Mouse (Mus musculus) right cerebral cortex, adult 18-20 months (tissue): ENCODE measurements around the gene Tanc1.
A peak's percentile ranks its signal among the peaks of the same experiment; 100 is the strongest.

Experiments
- DNase-seq: peaks from one replicate; pipeline ENCODE4 v3.0.0; 2022; ENCODE audit warnings: mixed read lengths

The Tanc1 gene

DNA sequence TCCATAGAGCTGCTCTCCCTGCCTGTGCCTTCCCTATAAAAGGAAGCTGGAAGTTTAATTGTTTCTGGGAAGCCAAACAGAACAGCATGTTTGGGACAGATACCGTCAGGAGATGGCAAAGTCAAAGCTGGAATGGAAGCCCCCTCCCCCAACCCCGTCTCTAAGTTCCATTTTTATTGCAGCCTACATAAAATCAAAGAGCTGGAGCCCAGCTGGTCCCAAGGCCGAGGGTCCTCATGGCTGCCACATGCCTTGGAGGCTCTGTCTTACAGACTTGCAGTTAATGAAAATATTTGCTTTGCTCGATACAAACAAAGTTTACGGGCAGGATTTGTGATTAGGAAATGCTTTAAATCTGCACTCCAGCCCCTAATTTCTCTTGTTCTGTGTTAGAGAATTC, 109.9 kb downstream of the Tanc1 start:
- no peak for DNase-seq

DNA sequence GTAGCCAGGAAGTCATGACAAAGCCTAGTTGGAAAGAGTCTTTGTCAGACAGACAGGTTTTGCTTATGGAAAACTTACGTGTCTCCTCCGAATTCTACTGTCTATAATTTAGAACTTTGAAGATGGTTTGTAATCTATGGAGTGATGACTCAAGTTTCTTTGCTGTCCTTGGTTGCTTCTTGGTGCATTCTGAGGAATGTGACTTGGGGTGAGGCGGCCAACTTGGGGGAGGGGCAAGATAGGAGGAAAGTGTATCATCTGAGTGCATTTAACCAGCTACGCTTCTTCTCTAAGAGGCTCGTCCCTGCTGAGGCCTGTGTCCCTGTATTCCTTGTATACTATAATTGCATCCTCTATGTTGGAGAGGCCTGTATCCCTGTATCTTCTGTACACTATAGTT, 111.5 kb downstream of the Tanc1 start:
- DNase-seq: no peak

DNA sequence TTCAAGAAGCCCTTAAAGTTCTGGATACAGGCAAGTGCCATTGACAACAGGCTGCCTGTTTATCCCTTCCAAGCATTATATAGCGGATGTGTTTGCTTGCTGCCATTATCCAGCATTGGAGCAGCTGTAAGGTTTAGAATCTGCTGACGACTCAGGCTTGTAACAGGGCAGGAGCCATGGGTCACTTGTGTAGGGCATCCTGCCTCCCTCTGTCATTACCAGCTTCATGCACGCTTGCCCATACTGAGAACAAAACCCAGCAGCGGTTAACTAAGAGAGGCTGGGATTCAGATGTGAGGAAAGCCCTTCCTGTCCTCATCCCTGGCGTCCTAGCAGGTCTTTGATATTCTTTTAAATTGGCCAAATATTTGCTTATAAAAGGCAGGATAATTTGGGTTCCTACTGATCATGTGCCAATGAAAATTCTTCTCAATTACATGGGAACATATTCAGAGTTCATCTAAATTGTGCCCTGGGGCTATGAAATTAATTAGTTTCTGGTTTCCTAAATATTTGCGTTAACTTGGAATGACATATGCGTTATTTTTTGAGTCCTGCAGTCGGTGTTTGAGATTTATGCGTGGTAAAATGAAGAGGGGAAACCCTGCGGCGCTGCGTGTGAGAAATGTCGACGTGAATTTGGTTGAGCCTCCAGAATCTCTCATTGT, 113.8 kb downstream of the Tanc1 start:
- DNase-seq: no peak

DNA sequence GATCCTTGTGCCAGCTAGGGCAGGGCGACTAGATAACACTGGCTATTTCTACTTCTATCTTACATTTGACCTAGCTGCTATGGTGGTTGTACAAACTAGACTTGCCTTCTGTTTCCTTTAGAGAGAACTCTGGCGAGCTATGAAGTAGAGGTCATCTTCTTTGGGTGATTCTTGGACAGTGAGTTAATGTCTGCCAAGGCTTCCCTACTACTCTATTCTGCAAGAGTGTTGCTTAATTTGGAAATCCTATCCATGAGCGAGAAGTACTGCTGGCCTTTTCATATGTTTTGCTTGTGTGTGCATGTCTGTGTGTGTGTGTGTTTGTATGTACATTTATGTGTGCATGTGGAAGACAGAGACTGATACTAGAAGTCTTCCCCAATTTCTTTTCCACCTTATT, 120.0 kb downstream of the Tanc1 start:
- no peak for DNase-seq

DNA sequence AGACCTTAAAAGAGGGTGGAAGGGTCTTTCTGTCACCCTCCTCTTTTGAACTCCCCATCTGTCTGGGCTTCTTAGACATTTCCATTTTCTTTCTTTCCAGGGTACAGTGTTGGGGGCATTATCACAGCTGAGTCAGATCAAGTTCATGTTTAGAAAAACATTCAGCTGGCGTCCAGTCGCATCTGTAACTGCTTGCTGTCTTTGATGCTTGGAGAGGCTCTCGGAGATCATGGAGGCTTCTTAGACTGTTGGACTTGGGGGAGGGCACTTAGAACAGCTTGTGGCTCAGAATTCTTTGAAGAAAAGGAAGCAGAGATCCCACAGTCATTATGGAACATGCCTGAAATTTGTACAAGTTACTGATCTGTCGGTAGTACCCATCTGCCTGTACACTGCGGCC, 121.6 kb downstream of the Tanc1 start:
- DNase-seq: no peak

DNA sequence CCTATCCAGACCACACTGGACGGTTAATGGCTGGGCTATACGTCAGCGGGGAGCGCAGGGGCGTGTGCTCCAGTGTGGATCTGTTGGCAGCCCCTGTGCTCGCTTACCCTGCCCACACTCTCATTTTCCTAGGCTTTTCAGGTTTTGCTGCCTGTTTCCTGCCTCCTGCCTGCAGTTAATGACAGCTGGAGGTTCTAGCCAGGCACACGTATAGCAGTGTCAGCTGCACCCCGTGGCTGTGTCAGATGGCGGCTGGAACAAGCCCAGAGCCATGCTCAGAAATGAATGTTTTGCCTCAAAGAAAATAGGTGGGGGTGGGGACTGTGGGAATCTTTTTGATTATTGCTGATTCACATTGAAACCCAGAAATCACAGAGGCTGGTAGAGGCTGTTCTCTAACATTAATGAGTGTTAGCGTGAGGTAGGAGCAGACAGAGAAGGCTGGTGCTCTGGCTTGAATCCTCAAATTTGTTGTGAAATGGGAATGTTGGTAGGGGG, 124.6 kb downstream of the Tanc1 start:
- DNase-seq: peak; percentile 32

DNA sequence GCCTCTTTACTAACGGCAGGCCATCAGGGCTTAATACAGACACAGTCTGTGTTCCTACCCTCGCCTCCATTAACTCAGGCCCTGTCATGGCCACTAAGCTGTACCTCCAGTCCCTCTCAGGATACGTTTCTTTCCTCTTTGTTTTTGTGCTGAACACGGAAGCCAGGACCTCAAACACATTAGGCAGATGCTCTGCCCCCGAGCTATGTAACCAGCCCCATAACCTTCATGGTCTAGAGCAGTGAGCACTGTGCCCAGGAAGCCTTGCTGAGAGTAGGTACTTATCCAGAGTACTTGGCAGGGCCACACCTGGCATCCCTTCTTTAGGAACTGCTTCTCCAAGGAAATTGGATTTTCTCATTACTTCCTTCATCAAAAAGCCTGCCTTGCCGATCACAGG, 125.5 kb downstream of the Tanc1 start:
- DNase-seq: no peak

DNA sequence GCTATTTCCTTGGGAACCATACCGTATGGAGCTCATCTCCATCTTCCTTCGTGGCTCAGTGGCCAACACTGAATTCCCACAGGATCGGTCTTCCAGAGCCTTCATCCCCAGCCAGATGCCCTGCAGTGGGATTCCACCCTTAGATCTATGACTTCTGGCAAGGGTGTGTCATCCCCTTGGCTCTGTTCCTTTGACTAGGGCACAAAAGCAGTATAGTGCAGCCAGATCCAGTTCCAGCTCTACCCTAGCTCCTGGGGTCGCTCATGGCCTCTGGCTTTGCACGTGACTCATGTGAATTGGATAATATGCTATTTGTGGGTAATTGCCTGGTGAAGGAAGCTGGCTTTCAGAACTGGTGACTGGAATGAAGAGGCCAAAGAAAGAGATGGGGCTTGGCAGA, 126.5 kb downstream of the Tanc1 start:
- DNase-seq: no peak

DNA sequence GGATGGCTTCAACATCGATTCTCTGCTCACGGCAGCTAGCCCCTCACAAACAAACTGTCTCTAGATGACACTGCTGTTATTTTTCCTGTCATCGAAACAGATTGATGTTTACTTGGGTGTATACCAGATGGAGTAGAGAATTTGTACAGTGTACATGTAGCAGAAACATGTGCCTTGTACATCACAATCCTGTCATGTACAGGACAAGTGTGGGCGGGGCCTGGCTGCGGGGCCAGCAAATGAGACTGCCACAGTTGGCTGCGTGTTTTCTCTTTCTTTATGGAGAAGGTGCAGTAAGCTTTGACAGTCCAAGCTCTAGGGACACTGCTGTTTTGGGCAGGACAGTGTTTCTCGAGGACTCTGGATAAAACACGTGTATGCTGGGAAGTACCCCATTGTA, 127.2 kb downstream of the Tanc1 start:
- no peak for DNase-seq

DNA sequence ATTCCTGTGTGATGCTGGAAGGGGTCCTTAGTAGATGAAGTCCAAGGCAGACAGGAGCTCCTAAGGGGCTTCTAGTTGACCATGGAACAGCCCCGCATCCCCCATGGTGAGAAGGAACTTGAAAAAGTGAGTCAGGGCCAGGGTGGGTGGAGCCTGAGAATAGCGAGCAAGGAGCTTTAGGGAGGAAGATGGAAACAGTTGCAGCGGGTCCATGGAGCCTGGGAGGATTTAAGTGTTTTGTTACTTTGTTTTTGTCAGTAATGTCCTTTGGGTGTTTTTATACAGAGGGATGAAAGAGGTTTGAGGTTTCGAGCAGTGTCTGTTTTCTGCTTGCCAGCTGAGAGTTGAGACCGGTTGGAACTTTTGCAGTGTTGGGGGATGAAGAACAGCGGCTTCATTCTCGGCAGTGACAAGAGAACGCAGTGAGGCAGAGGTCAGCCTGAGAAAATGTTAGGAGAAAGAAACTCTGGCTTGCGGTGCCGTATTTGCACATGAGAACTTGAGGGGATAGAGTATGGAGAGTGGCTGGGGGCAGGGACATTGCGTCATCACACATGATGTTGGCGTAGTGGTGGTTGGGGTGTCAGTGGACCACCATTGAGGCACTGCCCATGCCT, 130.8 kb downstream of the Tanc1 start:
- DNase-seq: no peak

DNA sequence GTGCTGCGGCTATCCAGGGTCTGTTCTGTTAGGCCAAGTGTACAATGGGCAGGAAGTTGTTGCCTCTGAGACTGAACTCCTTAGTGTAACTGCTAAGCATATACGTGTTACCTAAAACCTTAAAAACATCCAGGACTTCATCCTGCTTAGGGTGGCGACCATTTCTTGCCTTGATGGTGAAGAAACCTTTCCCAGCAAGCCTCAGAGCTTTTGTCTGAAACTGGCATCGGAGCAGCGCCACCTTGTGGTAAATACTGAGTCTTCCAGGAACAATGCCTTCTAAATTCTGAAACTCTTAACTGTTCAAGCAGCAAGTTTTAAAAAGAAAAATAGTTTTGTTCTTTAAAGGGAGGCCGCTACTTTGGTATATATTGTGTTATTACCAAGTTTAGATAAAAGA, 133.6 kb downstream of the Tanc1 start:
- peak; percentile 54 for DNase-seq

DNA sequence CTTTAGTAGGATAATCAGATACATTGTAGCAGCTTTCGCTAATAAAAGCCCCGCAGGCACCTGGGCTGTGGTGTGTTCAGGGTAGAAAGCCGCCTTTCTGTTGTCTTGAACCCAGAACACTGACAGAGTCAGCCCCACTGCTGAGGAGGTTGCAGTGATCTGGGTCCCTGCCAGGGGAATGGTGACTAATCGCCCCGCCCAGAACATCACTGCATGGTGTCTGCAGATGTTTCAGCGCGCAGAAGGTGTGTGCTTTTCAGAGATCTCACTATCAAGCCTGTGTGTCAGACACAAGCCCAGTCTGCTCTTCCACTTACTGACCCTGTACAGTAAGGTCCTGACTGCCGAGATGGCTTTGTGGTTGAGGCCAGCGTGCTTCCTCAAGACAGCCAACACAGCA, 134.2 kb downstream of the Tanc1 start:
- no peak for DNase-seq

DNA sequence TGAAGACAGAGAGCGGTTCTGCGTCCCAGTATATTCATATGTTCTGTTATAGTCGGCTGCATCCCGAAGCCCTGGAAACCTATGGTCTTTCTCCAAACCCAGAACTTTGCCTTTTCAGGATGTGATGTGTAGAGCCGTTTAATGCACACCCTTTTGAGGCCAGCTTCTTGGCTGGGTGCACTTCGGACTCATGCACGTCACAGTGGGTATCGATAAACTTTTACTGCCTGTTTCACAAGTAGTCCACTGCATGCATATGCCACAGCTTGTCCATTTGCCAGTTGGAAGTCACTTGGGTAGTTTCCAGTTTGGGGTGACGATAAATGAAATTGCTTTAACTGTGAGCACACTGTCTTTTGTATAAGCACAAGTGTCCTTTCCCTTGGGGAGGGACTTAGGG, 135.9 kb downstream of the Tanc1 start:
- no peak for DNase-seq

DNA sequence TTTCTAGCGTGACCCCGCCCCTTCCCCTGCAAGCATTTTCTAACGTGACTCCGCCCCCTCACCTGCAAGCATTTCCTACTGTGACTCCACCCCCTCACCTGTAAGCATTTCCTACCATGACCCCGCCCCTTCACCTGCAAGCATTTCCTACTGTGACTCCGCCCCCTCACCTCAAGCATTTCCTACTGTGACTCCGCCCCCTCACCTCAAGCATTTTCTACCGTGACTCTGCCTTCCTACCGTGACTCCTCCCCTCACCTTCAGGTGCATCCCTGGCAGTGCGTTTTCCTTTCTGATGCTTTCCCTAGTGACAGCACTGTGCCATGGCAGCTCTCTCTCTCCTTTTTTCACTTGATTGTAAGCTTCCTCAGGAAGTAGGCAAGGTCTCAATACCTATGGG, 137.5 kb downstream of the Tanc1 start:
- DNase-seq: no peak

DNA sequence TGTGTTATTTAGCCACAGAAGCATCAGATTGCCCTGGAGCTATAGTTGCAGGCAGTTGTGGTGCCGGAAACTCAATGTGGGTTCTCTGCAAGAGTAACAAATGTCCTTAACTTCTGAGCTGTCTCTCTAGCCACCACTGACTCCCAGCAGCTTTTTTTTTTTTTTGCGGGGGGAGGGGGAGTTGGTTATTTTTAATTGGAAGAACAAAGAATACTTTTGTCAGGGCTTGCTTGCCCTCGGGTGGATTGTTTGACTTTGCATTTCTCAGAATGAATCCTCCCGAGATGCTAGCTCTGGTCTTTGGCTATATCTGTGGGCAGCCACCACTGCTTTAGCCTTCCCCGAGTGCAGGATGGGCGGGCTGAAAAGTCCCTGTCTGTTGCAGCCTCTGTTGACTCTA, 139.3 kb downstream of the Tanc1 start:
- DNase-seq: no peak

DNA sequence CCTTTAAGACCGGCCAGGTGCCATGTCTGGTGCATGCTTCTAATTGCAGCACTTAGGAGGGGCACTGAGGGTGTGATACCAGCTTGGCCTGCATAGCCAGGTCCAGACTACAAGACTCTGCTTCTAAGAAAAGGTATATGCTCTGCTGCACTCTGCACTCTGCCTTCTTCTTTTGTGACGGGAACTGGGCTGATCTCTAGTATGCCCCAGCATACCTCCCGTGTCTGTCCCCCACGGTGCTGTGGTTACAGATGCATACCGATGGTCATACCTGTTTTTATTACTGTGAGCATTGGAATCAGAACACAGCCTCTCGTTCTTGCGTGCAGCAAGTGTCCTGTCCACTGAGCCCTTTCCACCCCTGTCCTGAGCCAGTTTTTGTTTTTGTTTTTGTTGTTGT, 140.3 kb downstream of the Tanc1 start:
- DNase-seq: no peak

DNA sequence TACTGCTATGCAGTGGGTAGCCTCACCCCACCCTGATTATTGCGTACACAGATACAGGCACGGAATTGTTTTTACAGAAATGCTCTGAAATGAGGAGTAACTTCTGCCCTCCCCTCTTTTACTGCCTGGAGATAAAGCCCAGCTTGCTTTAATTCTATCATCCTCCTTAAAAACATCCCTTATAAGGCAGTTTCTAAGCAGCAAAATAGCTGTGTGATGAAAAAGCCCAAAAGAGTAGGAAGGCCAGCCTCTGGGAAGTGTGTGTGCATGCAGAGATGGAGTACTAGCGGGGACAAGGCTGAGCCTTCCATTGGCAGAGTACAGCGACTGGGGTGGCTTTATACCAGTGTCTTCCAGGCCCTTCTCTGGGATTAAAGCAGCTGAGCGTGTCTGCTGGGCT, 140.9 kb downstream of the Tanc1 start:
- DNase-seq: no peak

DNA sequence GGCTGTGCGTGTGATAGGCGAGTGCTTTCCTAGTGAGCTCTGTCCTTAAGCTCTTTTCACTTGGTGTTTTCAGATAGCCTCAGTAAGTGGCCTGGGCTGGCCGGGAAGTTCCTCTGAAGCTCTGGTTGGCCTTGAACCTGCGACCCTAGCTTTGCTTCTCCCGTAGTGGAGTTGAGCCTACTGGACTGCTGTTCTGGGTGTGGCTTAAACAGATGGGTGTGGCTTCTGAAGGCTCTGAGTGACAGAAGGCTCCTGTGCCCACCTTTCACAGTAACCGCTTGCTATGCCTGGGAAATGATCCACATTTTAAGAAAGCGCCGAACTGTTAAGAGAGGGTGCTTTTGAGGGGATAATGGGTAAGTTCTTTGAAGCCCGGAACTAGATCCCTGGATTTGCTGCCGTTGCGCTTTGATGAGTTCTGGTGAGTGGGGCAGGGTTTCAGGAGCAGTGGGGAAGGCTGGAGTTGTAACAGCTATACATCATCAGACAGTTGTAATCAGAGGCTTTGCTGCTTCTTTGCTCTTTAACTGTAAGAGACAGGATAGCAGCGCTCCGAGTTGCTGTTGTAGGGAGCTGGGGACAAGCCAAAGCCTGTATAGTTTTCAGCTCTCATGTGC, 144.4 kb downstream of the Tanc1 start:
- no peak for DNase-seq

DNA sequence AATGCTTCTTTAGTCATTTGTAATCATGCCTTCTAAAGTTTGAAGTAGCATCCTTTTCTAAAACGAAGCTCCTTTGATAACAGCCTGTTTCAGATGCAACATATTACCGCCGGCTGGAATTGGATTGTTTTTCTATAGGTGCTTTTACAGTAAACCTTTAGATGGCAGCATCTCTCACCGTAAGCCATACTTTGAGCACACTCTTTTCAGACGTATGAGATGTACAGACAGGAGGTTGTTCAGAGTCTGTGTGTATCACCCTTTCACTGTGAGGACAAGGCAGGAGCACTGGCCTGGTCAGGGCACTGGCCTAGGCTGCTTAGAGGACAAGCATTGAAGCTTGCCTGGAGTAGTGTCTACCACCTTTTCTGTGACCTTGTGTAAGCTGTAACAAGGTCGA, 145.2 kb downstream of the Tanc1 start:
- DNase-seq: no peak

DNA sequence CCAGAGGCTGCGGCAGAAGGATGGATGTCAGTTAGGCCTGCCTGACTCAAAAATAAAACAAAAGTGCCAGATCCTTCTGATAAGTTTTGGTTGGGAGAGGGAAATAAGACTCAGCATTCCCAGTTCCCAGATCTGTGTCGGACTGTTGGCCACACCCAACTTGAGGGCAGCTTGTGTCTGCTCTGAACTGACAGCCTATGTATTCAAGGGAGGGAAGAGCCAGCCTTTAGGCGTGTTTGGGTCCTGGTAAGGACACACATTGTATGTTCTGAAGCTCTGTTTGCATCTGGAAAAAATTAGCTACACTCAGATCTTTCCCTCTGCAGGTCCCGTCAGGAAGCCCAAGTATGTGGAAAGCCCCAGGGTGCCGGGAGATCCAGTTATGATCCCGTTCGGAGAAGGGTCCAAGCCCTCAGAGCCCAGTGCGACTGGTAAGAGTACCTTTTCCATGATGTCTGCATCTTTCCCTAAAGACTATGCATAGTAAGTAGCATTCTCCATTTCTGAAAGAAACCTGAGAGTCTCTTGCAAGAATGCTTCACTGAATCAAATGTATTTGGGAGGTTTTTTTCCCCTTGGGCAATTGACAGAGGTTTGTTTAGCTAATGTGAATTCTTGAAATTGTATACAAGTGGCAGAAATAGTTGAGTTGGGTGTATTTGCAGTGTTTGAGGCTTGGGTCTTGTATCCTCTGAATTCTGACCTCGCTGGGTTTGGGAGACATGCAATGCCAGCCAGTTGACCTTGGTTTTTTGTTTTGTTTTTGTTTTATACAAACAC, 146.5 kb downstream of the Tanc1 start:
- DNase-seq: no peak

DNA sequence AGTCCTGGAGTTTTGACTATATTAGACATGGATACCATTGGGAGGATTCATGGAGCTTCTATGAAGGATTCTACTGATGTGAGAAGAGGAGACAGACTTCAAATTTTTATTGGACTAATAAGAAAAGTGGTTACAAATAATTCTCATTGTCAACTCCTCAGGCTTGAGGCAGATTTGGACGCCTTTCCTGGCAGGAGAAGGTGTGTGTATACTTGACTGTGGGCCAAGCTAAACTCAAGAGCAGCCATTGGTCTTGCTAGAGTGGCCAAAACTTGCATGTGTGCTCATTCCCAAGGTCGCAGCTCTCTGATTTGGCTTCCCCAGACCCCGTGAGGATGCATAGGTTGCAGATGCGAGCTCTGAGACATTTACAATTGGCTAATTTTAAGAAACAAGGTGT, 148.9 kb downstream of the Tanc1 start:
- DNase-seq: no peak

DNA sequence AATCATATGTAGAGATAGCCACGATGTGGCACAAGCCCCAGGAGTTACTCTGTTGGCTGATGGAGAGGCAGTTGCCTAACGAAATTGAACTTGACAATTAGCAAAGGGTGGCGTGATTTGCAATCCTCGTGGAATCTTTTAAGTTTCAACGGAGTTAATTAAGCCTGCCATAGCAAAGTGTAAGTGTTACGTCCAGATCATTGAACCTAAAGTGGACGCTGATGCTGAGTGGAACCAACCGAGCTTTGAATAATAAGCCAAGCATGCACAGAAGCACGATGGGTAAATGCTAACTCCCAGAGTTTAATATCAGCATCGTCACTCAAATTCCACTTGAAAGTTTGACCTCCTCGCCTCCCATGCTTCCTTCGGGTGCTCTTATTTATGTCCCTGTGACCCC, 149.3 kb downstream of the Tanc1 start:
- no peak for DNase-seq

DNA sequence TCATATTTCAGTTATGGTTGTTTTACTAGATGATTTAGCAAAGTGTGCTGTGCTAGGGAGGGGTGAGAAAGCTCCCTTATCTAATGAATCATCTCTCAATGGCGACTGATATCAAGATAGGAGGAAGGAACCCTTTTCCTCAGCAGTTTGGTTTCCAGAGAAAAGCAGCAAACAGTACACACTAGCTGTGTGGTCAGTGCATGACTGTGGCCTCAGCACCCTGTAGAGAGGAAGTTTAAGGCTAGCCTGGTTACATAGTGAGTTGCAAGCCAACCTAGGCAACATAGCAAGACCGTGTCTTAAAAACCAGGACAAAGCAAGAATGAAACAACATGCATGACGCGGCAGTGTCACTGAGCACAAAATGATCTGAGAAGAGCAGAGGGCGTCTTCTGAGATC, 150.4 kb downstream of the Tanc1 start:
- no peak for DNase-seq

DNA sequence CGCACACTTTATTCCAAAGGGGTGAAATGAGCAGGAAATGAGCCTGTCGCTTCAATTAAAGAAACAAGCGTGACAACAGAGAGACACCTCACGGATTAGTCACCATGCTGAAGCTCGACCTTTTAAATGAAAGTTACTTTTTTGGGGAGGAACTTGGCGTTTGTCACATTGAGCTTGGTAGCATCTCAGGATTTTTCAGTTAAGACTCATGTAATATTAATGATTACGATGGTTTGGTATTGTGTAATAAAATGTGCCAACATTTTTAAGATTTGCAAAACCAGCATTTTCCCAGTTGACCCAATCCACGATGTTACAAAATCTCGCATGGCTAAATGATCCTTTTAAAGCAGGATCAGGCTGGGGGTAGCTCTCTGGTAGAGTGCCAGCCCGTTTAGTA, 153.8 kb downstream of the Tanc1 start:
- DNase-seq: no peak
